Mouse (Mus musculus): ENCODE data around the gene St6galnac6.
A peak's percentile ranks its signal among the peaks of the same experiment; 100 is the strongest.

DNA sequence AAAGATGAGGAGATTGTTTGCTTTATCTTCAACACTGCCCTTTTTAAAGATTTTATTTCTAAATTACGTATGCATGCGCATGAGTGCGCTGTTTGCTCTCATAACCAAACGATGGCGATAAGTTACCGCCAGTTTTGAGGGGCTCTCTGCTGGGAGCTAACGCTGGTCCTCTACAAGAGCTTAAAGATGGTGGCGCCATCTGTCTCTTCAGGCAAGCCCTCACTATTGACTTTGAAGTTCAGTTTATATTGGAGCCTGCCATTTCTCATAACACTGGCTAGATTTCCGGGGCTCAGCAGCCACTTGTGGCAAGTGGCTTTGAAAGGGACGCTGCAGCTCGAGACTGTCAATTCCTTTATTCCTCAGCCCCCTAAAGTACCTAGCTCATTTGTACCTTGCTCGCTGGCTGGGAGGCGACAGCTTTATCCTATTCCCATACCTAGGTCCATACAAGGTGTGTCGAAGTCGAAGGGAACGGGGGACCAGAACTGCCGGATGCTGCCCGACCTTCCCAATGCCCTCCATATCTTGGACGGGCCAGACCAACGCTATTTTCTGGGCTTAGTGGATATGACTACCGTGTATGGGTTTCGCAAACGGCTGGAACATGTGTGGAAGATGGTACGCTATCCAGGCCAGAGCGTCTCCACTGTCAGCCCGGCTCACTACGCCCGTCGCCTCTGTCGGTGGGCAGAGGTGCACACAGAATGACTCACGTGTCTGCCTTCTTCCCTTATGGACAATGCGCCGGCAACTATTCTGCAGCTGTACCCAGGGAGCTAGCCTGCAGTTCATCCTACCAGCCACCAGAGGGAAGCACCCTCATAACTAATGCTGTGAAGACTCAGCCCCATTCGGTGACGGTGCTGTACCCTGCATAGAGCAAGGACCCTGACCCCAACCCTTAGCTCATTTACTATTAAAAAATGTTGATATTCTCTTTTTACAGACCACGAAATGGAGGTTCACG is 16.4 kb upstream of the St6galnac6 start:
- TF ChIP-seq CTCF (conservative IDR thresholded peaks at IDR 0.05; ENCODE audit: insufficient read depth, insufficient read length, low read depth, low read length) (peak; percentile 99), POLR2A (IDR thresholded peaks at IDR 0.05; ENCODE audit: low read depth, low read length) (no peak)

Measured in kidney, adult 2 months (tissue).